ENCODE assay signal across 8 mouse cellular contexts in the genomic region with DNA sequence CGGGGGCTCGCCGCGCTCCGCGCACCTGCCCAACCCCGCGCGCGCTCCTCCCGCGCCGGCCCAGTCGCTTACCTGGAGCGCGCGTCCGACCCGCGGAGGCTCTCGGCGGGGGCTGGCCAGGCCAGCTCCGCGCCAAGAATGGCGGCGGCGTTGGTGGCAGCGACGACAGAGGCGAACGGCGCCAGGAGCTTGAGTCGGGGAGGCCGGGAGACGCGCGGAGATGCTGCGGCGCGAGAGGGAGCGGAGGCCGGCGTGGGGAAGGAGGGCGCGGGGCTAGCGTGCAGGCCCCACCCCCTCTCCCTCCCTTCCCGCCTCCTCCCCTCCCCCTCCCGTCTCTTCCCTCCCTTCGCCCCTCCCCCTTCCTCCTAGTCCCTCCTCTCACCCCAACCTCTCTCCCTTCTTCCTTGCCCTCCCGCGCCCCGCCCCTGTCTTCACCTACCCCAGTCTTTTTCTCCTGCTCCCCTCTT. TPM values are rescaled to one million over a fixed set of nuclear protein-coding genes. Genes with fewer than 3 reads are reported as not detected.
DNase-seq lines count a peak whose midpoint lies in the region; ATAC-seq lines count a peak whose summit lies in the region.

A gene (minus strand): TSS at position 323 of the 467 bp plus-strand sequence.

- H3K36me3 ChIP-seq in limb, embryonic 15.5 days = no peaks in the 10 kb centered on the region
- no peaks in the 10 kb centered on the region for H3K36me3 ChIP-seq in midbrain, embryonic 15.5 days (replicated peaks)

- H3K9me3 ChIP-seq in limb, embryonic 15.5 days = no peaks in the 10 kb centered on the region
- H3K9me3 ChIP-seq in midbrain, embryonic 15.5 days = no peaks in the 10 kb centered on the region

- peak within 1 kb of the TSS; percentile 78 for H3K4me3 ChIP-seq in limb, embryonic 15.5 days
- H3K4me3 ChIP-seq in midbrain, embryonic 15.5 days = peak within 1 kb of the TSS; percentile 74

- H3K27ac ChIP-seq in limb, embryonic 15.5 days = no peak within 1 kb of the TSS
- peak within 1 kb of the TSS; percentile 87 for H3K27ac ChIP-seq in midbrain, embryonic 15.5 days

- H3K4me2 ChIP-seq in limb, embryonic 15.5 days = peak within 1 kb of the TSS; percentile 99
- H3K4me2 ChIP-seq in midbrain, embryonic 15.5 days = peak within 1 kb of the TSS; percentile 82

- H3K27me3 ChIP-seq in limb, embryonic 15.5 days = peaks cover 13% of the 10 kb centered on the region; the same call in 1 of the 2 replicates
- H3K27me3 ChIP-seq in midbrain, embryonic 15.5 days (replicated peaks) = no peaks in the 10 kb centered on the region

- peak; percentile 16 to 47 for DNase-seq in urinary bladder, adult 18-20 months (ENCODE audit: low spot score in 2 of 2)
- DNase-seq in urinary bladder, postnatal 10 days (ENCODE audit: low spot score) = no peak
- DNase-seq in embryo, embryonic 11.5 days (ENCODE audit: low read depth, low spot score) = peak; percentile 69
- no peak for DNase-seq in heart, adult 8-10 months (ENCODE audit: low spot score)
- peak; percentile 59 to 68 for DNase-seq in kidney, adult 8-10 months
- peak; percentile 57 to 82 for DNase-seq in spleen, postnatal 10 days (ENCODE audit: low spot score in 2 of 2)

- 3% methylated on average over 34 of the region's 52 CpGs for WGBS in limb, embryonic 15.5 days
- under 1% methylated on average over 50 of the region's 52 CpGs for WGBS in midbrain, embryonic 15.5 days

- H3K9ac ChIP-seq in limb, embryonic 15.5 days = peak within 1 kb of the TSS; percentile 70
- peak within 1 kb of the TSS; percentile 90 for H3K9ac ChIP-seq in midbrain, embryonic 15.5 days

- peaks cover 19% of the 10 kb centered on the region for H3K4me1 ChIP-seq in limb, embryonic 15.5 days
- H3K4me1 ChIP-seq in midbrain, embryonic 15.5 days = peaks cover 24% of the 10 kb centered on the region

- peak; percentile 22; the same call in 1 of the 2 replicates for ATAC-seq in limb, embryonic 15.5 days (ENCODE audit: insufficient number of reproducible peaks, low FRiP score, low TSS enrichment, low read depth)
- peak; percentile 80 for ATAC-seq in midbrain, embryonic 15.5 days (replicated peaks)

RNA-seq across cellular contexts. Expression of the gene that starts here (rescaled TPM):
- total RNA-seq in heart, adult 8-10 months (2022) = 10 to 100 TPM; 56.5 to 72.3 (median 68.6) TPM
- 7.1 and 8.0 TPM in 2 replicates for polyA plus RNA-seq in limb, embryonic 15.5 days (2015; fragmentation: Nextera tagmentation; extraction: Ambion mirVana)
- polyA plus RNA-seq in midbrain, embryonic 15.5 days (2015; fragmentation: Nextera tagmentation; extraction: Ambion mirVana) = 13.4 and 15.1 TPM in 2 replicates

Comparison
In these comparisons a context has a peak if more than half of its experiments do, and no peak if none do; other contexts are left out.
1. DNase-seq: peak in urinary bladder, adult 18-20 months (2 of 2), embryo, embryonic 11.5 days (single experiment), kidney, adult 8-10 months (2 of 2) and spleen, postnatal 10 days (2 of 2); none in urinary bladder, postnatal 10 days (single experiment) and heart, adult 8-10 months (single experiment).